Mouse (Mus musculus) liver, adult (tissue): ENCODE results near the gene Noc3l.

Experiments
- GATA4 ChIP-seq: IDR thresholded peaks from 2 replicates; pipeline ENCODE4 v1.6.1; 2014; ENCODE audit warnings: mild to moderate bottlenecking, low read length; ENCODE audit not compliant: insufficient replicate concordance

Noc3l gene

DNA sequence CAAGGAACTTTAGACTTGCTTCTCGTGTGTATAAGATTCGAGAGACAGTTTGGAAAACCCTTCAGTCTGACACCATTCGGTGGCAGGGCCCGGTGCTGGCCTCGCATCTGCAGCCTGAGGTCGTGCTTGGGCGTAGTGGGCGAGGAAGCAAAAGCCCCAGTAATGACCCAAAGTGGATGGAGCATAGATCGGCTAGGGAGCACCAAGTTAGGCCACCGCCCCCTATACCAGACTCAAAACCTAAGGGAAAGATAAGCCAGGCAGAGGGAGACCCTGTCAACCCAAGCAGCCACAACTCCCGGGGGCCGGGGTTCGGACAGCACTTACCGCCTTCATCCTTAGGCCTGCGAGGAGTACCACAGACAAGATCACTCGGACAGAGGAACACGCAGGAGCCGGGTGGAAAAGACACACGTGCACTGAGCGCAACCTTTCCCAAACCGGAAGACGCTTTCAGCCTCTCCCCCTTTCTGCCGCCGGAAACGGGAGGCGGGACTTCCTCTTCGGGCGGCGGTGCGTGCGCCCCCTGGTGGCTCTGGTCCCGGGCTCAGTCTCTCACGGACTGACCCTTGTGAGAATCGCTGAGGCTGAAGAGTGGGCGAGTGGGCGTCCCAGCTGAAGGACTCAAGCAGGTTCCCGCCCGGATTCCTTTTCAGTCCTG, at the start of gene Noc3l:
Gene Noc3l, minus strand, starts transcription at position 472 of the 661 bp plus-strand sequence.
- TF ChIP-seq GATA4 = no peak; the same call in 1 of the 2 replicates

DNA sequence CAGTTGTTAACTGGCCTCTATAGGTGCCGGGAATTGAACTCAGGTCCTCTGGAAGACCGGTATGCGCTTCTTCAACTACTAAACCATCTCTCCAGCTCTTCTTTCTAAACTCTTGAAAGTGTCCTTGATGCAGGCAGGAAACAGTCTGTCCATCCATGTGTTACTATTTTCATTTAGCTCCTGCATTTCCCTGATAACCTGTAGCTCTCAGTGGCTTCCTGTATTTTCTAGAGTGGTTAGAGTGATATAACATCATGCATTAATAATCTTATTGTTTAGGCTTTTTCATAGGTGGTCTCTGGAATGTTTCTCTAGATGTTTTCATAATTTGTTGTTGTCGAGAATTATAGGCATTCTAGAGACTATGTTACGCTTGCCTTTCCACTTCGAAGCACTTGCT, 43.5 kb upstream of the Noc3l start:
- no peak for TF ChIP-seq GATA4

DNA sequence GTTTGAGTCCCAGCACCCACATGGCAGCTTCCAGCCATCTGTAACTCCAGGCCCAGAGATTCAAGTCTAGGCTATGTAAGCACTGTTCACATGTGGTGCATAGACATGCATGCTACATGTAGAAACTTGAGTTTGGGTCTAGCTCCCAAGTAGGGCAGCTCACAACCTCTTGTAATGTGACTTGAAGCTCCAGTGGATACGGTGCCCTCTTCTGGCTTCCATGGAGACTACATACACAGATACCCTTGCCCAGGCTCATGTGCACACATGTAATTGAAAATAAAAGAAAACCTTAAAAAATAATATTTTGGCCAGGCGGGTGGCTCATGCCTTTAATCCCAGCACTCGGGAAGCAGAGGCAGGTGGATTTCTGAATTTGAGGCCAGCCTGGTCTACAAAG, 39.2 kb upstream of the Noc3l start:
- no peak for TF ChIP-seq GATA4

DNA sequence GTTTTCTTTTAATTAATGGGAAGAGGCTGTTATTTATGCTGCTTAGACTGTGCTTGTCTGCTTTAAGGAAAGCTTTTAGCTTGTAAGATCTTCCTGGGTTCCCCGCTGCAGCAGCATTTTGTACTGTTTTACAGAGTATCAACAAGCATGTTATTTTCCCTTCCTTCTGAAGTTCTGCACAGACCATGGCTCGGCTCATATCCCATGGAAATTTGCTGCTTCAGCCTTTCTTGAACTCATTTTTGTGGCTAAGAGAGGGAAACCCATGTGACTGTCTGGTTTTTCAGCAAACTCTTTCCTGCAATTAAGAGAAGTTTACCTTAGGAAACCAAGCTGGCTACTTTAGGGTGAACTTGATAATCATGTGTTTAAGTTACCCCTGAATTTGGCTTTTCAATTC, 27.3 kb upstream of the Noc3l start:
- no peak for TF ChIP-seq GATA4

DNA sequence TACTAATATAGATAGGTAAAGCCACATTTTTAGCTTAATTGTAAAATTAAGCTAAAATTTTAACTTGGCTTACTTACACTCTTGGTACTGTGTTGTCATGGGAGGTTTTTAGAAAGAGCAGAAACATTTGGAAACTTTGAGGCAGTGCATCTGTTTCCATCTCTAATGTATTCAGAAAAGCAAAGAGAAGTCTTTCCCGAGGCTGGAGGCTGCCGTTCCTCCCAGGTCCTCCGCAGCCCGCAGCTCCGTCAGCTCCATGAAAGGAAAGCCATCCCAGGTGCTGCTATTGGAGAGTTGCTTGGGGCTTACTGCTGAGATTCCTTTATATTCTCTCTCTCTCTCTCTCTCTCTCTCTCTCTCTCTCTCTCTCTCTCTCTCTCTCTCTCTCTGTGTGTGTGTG, 25.8 kb upstream of the Noc3l start:
- TF ChIP-seq GATA4 = no peak

DNA sequence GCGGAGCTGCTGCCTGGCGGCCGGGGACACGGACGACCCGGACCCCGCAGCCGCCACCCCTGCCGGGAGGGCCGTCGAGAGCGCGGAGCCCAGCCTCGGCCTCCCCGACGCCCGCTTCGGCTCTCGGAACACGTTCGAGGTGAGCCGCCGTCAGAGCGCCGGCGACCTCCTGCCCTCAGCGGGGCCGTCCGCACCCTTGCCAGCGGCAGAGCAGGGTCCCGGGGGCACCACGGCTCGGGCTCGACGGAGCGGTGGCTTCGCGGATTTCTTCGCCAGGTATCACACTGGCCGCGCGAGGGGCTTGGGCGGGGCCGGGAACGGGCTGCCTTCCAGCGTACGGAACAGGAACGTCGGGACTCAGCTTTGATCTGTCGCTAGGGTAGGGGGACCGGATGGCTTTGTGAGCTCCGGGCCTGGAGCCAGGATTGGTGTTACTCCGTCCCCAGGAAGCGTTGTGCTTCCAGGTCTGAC, 18.2 kb upstream of the Noc3l start:
- TF ChIP-seq GATA4 = no peak

DNA sequence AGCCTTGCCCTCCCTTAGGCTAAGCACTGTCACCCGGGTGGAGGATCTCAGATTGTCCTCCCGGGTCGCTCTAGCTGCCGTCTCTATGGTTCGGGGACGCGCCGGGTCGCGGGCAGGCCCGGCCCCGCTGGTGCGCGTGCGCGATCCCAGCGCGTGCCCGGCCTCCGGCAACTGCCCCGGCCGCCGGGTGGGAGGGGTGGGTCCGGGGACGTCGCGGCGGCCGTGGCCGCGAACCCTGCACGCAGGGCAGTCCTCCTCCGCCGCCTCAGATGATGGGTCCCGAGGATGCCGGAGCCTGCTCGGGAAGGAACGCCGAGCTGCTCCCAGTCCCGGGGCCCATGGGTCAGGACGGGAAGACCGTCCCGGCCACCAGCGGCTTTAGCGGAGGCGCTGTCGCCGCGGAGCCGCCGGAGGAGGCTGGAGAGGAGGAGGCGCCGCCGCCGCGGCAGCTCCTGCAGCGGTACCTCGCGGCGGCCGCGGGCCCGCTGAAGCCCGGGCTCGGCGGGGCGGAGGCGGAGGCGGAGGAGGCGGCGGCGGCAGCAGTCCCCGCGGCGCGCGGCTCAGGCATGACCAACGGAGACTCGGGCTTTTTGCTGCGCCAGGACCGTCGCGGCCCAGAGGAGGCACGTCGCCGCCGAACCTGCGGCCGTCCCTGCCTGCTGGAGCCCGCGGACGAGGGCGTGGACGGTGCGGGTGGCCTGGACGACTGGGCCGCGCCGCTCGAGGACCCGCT, 17.6 kb upstream of the Noc3l start, which contains the start of gene Tbc1d12:
Gene Tbc1d12, plus strand, starts transcription at position 142 of the 733 bp plus-strand sequence.
- TF ChIP-seq GATA4 = no peak

DNA sequence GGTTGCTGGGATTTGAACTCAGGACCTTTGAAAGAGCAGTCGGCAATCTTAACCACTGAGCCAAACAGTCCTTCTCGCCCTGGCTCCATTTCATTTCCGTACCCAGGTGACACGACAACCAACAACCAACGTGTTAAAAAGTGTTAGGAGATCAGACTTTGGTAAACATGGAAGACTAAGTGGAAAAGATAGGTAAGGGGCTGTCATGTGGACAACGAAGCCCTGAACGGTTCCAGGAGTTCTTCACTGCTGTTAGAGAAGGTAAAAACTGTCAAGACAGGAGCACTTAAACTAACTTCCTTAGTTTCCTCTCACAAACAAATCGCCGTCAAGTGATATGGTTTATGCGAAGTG, 17.0 kb upstream of the Noc3l start:
- no peak for TF ChIP-seq GATA4

DNA sequence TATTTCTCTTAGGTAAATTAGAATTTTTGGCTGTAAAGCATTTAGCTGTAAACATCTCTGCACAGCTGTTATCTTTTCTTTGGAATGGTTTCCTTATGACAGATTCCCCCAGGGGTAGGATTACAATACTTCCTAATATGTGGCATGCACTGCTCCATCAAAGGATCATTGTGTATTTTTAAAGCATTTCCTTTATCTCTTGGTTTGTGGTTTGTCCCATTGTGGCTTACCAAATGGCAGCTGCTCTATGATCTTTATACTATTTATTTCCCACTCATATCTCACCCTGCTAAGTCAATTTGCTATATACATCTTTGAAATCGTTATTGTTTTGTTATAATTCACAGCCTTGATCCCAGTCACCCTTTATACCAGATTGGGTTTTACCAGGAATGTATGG, 14.2 kb upstream of the Noc3l start:
- no peak for TF ChIP-seq GATA4

DNA sequence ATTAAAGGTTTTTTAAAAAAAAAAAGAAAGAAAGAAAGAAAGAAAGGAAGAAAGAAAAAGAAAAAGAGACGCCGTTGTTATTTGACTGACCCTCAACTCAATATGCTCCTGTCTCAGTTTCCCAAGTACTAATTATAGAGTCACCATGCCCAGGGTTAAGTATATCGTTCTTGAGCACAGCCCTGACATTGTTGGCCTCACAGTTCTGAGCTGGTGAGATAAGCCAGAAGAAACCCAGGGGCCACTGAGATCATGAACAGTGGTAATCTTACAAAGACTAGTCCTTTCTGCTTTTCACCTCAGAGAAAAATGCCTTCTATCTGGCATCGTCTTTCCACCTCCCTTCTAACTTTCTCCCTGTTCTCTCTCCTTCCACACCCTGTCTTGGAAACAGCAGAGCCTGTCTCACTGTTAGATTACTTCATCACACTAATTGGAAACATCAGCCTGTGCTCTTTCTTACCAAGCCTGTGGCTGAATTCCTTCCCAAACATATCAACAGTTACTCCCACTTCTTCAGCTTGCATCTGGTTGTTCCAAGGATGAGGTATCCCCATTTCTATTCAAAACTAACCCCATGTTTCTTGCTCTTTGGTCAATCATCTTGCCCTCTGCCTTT, 1.3 kb upstream of the Noc3l start:
- no peak for TF ChIP-seq GATA4

DNA sequence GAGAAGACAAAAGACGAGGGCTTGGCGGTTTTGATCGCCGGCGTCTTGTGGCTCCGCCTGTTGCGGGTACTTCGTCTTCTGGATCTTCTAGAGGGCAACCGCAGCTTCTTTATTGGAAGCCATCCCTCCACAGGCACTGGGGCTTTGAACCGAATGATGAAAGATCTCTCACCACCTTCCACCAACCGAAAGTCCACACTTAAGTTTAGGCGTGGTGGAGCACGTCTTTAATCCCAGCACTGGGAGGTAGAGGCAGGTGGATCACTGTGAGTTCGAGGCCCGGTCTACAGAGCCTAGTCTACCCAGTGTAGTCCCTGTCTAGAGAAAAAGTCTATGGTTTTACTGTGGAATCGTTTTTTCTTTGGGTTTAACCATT, 378 bp upstream of the Noc3l start:
- no peak for TF ChIP-seq GATA4

DNA sequence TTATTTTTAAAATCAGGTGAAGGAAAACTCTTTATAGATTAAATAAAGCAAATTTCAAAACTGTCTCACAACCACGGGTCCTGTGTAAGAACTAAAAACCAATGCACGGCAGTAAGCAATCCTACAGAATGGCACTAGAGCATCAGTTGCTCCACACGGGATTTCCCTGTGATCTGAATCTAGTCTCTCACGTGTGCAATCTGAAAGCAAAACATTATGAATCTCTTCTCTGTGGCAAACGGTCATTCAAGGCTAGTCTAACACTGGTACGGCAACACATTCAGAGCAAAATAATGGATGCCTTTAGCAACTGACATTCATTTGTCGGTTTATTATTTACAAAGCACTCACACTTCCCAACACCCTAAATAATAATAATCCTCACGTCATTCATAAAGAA, 846 bp downstream of the Noc3l start:
- TF ChIP-seq GATA4 = no peak

DNA sequence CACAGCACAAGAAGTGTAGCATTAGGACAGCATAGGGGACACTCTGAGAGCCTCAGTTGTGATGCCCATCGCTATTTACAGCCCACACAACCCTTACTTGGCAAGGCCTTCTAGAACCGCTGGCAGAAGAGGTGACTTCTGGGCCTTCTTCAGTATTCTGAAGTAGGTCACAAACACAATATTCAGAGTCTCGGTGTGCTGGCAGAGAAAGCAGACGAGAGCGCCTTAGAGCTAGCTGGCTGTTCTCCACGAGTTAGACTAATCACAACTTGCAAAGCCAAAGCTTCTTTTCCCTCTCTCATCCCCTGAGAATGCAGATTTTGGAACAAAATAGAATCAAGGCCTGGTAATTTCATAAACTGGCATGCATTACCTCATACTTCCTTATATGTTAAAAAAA, 20.2 kb downstream of the Noc3l start:
- TF ChIP-seq GATA4 = no peak

DNA sequence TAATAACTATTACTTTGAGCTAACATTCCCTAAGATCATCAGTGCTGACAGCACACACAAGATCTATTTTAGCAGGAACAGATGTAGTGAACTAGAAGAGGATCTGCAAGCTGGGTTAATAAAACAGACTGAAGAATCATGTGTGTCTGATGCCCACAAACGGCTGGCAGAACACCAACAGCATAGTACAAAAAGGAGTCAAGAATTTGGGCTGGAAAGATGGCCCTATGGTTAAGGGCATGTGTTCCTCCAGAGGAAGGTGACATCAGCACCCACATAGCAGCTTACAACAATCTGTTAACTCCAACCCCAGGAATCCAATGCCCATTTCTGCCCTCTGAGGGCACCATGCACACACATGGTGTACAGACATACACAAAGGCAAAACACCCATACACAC, 20.7 kb downstream of the Noc3l start:
- TF ChIP-seq GATA4 = no peak

DNA sequence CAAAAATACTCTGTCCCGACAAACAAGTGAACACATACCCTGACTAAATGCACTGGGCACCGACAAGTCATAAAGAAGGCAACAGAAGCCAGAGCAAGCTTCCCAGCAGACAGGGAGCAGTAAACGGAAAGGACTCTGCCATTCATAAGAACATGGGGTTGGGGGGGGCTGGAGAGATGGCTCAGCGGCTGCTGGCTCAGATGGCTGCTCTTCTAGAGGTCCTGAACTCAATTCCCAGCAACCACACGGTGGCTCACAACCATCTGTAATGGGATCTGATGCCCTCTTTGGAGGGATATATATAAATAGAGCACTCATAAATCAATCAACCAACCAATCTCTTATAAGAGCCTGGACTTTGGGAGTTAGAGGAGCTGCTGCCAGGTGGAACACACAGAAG, 22.5 kb downstream of the Noc3l start:
- TF ChIP-seq GATA4 = no peak

DNA sequence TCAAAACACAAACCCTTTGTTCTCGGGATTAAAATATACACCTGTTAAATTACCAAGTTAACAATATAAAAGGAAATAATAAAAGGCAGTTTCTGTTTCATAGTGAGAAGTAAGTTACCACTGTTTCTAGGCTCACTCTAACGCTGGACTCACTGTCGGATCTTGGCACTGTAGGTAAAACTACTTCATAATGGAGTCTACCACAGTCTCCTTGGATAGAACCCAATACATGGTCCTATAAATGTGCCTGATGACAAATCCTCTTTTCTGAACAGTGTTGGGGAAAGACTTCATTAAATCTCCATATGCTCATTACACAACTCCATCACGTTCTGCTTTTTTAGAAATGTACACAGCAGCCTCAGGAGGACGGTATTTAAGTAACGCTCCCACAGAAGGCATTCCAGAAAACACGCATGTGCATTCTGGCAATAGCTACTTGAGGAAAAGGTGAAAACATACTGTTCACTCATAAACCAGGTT, 25.4 kb downstream of the Noc3l start:
- TF ChIP-seq GATA4 = no peak

DNA sequence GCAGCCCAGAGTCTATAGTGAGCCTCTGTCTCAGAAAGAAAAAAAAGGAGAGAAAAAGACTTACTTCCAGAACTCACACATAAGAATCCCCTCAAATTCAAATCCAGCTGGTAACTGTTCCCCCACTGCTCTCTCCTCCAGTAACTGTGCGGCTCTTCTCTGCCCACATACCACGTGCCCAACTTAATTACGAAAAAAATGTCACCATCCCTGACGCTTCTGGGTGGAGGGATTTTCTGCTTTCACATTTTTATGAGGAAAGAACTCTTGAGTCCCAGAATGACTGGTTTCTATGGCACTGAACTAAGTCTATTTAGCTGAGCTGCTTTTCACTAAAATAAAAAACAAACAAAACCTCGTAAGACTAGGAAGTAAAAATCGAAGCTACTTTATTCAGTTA, 31.3 kb downstream of the Noc3l start:
- no peak for TF ChIP-seq GATA4

DNA sequence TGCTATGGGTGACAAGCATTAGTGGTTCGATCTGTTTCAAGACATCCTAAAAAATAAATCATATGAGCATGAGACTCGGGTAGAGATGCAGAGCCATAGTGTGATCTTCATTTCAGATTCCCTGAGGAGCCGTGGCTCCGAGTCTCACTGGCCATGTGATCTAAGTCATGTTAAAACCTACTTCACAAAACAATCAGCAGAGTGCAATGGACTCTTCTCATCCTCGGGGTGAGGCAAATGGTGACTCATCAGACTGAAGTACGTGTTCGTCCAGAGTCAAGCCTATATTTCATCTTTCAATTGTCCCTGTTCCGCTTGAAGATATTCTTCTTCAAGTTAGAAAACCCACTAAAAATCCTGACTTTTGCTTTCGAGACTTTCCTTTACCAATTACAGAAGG, 35.5 kb downstream of the Noc3l start:
- TF ChIP-seq GATA4 = no peak
